Mouse (Mus musculus): ENCODE measurements around the gene Arid1b. TPM values are rescaled to one million over a fixed set of nuclear protein-coding genes. Genes with fewer than 3 reads are reported as not detected.

Arid1b gene
- total and polyA plus RNA-seq, 3 experiments = 6.1 to 12.4 (median 9.7) TPM

- in situ Hi-C loops (cut with MboI; ENCODE audit: low pct_ligation_motif_present, low pct_unique_long_range_greater_than_20kb, low sequenced_read_pairs) = no loop called here
- Histone ChIP-seq H3K27me3 (replicated peaks) (no peaks in the 10 kb centered on the region), H3K4me1 (ENCODE audit: control insufficient read depth in 1 of 2, insufficient read depth in 2 of 2) (peaks cover 0 to 37% of the 10 kb centered on the region in 2 experiments; a peak in 2 of 4 replicates), H3K27ac (ENCODE audit: insufficient read depth, low read depth) (no peak overlapping the region), H3K4me2 (ENCODE audit: insufficient read depth, low read depth, poor library complexity, severe bottlenecking) (no peak overlapping the region), H3K9ac (ENCODE audit: insufficient read depth, low read depth) (no peak overlapping the region), H3K9me3 (replicated peaks; ENCODE audit: low read length) (no peaks in the 10 kb centered on the region), H3K4me3 (replicated peaks in 1 of 3; ENCODE audit: low read depth in 2 of 3, low read length in 2 of 3, poor library complexity in 1 of 3) (no peak overlapping the region), H3K79me2 (replicated peaks; ENCODE audit: control insufficient read depth, extremely low read depth, insufficient read depth, poor library complexity, severe bottlenecking) (0 out of 2 replicates have a peak, but pooled peaks cover under 1% of the 10 kb centered on the region), H3K36me3 (replicated peaks in 1 of 2; ENCODE audit: control insufficient read depth in 1 of 2, insufficient read depth in 1 of 2, low read length in 1 of 2) (peaks cover 0 to 59% of the 10 kb centered on the region in 2 experiments)
- no peak for DNase-seq (ENCODE audit: extremely low read depth)
- dilution Hi-C loops (cut with MboI; ENCODE audit: extremely low pct_ligation_motif_present, extremely low pct_unique_long_range_greater_than_20kb, low sequenced_read_pairs) = no loop called here
- no peak for TF ChIP-seq TCF12 (IDR thresholded peaks at IDR 0.05; ENCODE audit: low read depth, low read length)
- no peak for TF ChIP-seq EP300 (IDR thresholded peaks at IDR 0.05; ENCODE audit: low read length)
- no peak for TF ChIP-seq USF1 (IDR thresholded peaks at IDR 0.05; ENCODE audit: low read depth, low read length)
- TF ChIP-seq E2F4 (IDR thresholded peaks at IDR 0.05; ENCODE audit: insufficient replicate concordance, low read depth, low read length) = no peak
- no peak for TF ChIP-seq ZMIZ1 (IDR thresholded peaks at IDR 0.05; ENCODE audit: low read depth, low read length)
- TF ChIP-seq IRF4 (IDR thresholded peaks at IDR 0.05; ENCODE audit: low read depth, low read length) = no peak
- TF ChIP-seq NELFE (IDR thresholded peaks at IDR 0.05; ENCODE audit: low read depth, low read length) = no peak
- no peak for TF ChIP-seq MEF2A (IDR thresholded peaks at IDR 0.05; ENCODE audit: borderline replicate concordance, low read depth, low read length)
These were observed 45.7 kb downstream of the Arid1b start for GRCm38 (mm10) chr17:5039826-5040225.

- Histone ChIP-seq H3K27me3 (replicated peaks) (no peaks in the 10 kb centered on the region), H3K4me1 (ENCODE audit: control insufficient read depth in 1 of 2, insufficient read depth in 2 of 2) (peaks cover 0 to 11% of the 10 kb centered on the region in 2 experiments; a peak in 2 of 4 replicates), H3K36me3 (replicated peaks in 1 of 2; ENCODE audit: control insufficient read depth in 1 of 2, insufficient read depth in 1 of 2, low read length in 1 of 2) (peaks cover 0 to 57% of the 10 kb centered on the region in 2 experiments), H3K9ac (ENCODE audit: insufficient read depth, low read depth) (no peak overlapping the region), H3K4me3 (replicated peaks in 1 of 3; ENCODE audit: low read depth in 2 of 3, low read length in 2 of 3, poor library complexity in 1 of 3) (no peak overlapping the region), H3K4me2 (ENCODE audit: insufficient read depth, low read depth, poor library complexity, severe bottlenecking) (no peak overlapping the region), H3K79me2 (replicated peaks; ENCODE audit: control insufficient read depth, extremely low read depth, insufficient read depth, poor library complexity, severe bottlenecking) (0 out of 2 replicates have a peak, but pooled peaks cover 1% of the 10 kb centered on the region), H3K9me3 (replicated peaks; ENCODE audit: low read length) (no peaks in the 10 kb centered on the region), H3K27ac (ENCODE audit: insufficient read depth, low read depth) (no peak overlapping the region)
- in situ Hi-C loops (cut with MboI; ENCODE audit: low pct_ligation_motif_present, low pct_unique_long_range_greater_than_20kb, low sequenced_read_pairs) (no loop called here), dilution Hi-C loops (cut with MboI; ENCODE audit: extremely low pct_ligation_motif_present, extremely low pct_unique_long_range_greater_than_20kb, low sequenced_read_pairs) (no loop called here)
- TF ChIP-seq POLR2AphosphoS2 (IDR thresholded peaks at IDR 0.05; ENCODE audit: low read depth, low read length) = no peak
- TF ChIP-seq MEF2A (IDR thresholded peaks at IDR 0.05; ENCODE audit: borderline replicate concordance, low read depth, low read length) = no peak
- no peak for TF ChIP-seq TBP (conservative IDR thresholded peaks at IDR 0.05; ENCODE audit: low read depth, low read length)
- no peak for TF ChIP-seq HCFC1 (IDR thresholded peaks at IDR 0.05; ENCODE audit: low read depth, low read length)
- TF ChIP-seq TCF12 (IDR thresholded peaks at IDR 0.05; ENCODE audit: low read depth, low read length) = no peak
- no peak for TF ChIP-seq ZC3H11A (IDR thresholded peaks at IDR 0.05; ENCODE audit: low read depth, low read length)
- TF ChIP-seq JUND (conservative IDR thresholded peaks at IDR 0.05; ENCODE audit: low read depth, low read length) = no peak
- TF ChIP-seq SMC3 (IDR thresholded peaks at IDR 0.05; ENCODE audit: low read depth, low read length) = no peak
- no peak for TF ChIP-seq IRF4 (IDR thresholded peaks at IDR 0.05; ENCODE audit: low read depth, low read length)
- TF ChIP-seq ETS1 (conservative IDR thresholded peaks at IDR 0.05; ENCODE audit: low read depth, low read length) = no peak
- TF ChIP-seq ZMIZ1 (IDR thresholded peaks at IDR 0.05; ENCODE audit: low read depth, low read length) = no peak
- TF ChIP-seq UBTF (IDR thresholded peaks at IDR 0.05; ENCODE audit: low read depth, low read length) = no peak
- TF ChIP-seq CHD2 (IDR thresholded peaks at IDR 0.05; ENCODE audit: low read length) = no peak
- TF ChIP-seq ELF1 (IDR thresholded peaks at IDR 0.05; ENCODE audit: low read depth, low read length) = no peak
- no peak for TF ChIP-seq KAT2A (IDR thresholded peaks at IDR 0.05; ENCODE audit: insufficient replicate concordance, low read length)
- DNase-seq (ENCODE audit: extremely low read depth) = no peak
These were observed 49.7 kb downstream of the Arid1b start for GRCm38 (mm10) chr17:5043871-5044270.

Measured in CH12.LX (cell line).